Mouse (Mus musculus) spleen, postnatal 14 days (tissue): ENCODE measurements around the gene Gabbr2.

Experiments used
- DNase-seq, 2 experiments: peaks; one replicate each; pipeline ENCODE4 v3.0.0; 2021 to 2022; ENCODE audit warnings: low spot score in 2 of 2

Gabbr2 gene

DNA sequence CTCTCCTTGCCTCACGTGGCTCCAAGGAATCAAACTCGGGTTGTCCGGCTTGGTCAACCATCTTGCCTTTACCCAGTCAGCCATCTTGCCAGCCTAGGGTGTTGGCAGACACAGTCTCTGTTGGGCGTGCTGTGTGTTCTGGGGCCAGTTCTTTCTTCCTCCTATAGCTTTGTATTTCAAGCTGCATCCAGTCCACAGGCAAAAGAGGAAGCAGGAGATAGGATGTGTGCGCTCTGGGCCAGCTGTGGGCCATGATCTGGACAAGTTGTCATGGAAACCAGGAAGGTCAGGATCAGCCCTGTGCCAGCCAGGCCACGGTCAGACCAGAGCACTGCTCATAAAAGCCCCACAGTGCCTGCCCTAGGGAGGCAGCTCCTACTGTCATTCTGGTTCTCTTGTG, 74.9 kb downstream of the Gabbr2 start:
- no peak for DNase-seq

DNA sequence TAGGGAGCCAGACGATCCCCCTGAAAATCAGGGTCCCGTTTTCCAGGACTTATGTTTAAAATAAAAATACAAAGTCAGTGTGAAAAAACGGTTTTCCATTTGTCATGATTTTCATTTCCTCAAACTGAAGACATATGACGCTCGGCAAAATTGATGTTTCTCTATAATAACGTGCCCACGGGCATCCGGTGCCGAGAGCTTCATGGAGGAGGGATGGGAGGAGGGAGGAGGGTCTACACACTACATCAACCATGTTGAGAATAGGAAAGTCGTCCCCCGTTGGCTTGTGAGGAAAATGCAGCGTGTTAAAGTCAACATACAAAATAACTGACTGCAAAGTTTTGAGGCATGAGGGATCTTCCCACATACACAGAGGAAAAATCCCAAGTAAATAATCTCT, 75.7 kb downstream of the Gabbr2 start:
- DNase-seq: no peak

DNA sequence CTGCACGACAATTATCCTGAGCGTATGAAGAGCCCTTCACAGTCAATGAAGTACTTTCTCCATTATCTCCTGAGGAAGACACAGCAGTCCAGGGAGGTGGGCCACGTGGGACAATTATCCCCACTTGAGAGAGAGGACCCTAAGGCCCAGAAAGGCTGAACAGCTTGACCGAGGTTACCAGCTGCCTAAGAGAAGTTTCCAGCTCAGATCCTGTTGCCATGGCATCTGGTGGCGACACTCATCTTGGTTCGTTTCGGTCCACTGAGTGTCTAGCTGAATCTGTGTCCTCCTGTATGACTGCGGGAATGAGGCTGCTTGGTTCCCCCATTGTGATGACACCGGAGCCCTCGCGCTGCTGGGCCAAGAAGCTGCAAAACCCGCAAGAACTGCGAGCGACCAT, 76.2 kb downstream of the Gabbr2 start:
- no peak for DNase-seq

DNA sequence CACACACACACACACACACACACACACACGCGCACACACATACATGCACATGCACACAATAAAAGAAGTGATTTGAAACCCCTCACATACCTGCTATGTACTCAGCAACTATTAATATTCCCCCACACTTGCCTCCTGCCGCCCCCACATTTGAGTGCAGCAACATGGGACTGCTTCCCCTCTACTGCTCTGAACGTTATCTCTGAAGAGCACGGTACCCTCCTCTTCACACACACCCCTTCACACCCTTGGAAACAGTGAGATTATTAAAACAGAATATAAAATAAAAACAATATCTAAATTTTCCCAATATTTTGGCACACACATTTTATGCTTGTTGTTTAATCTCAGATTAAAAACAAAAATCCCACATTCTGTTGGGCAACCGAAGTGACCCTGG, 77.1 kb downstream of the Gabbr2 start:
- DNase-seq: no peak

DNA sequence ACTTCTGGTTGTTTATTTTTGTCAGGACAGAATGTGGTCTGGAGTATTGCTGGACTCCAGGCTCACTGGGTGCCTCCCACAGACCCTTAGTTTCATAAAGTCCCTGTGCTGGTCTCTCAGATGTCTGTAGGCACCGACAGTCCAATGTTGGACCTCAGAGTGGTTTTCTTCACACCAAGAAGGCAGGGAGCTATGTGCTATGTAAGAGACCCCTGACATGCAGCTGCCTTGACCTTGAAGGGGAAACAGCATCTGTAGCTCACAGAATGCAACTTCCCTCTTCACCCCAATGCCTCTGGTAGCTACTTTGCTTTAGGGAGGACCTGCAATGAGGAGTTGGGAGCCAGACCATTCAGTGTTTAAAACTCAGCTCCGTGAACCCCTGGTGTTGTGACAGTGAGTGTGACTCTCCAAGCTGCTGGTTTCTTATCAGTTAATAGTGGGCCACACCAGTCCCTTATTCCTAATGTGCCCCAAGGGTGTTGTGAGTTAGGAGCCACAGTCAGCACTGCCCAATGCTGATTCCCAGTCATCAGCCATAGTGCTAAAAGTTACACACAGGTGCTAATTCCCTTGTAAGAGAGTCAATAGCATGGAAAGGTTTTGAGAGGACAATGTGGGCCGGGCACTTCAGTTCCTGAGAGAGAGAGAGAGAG, 85.5 kb downstream of the Gabbr2 start:
- no peak for DNase-seq

DNA sequence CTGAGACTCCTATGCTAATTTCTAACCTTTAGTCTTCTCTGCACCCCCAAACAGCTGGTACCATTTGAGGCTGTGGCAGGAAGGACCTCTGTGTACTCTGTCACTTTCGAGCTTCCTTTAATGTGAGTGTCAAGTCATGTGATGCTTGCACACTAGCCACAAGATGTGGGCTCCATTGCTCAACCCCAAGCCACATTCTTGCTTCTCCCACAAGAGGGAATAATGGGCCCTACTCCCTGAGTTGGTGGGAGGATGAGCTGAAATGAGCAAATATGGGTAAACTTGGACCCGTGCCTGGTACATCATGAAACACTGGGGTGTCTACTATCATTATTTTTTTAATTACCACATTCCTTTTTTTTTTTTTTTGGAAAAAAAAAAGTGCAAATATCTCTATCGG, 86.5 kb downstream of the Gabbr2 start:
- no peak for DNase-seq

DNA sequence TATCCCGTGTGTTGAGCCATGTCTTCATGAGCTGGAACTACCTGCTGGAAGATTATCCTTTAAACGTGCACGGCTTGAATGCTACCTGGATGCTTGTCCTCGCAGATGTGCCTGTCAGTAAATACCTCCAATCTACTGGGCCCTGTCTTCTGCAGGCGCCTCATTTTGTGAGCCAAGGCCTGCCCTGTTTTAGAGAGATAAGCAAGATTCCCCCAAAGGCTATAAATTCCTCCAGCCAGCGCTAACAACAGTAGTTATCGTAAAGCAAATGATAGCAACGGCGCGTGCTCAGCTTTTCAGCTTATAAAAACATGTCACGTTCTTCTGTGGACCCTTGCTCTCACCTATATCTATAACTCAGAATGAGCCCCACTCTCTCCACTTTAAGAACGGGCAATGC, 87.5 kb downstream of the Gabbr2 start:
- no peak for DNase-seq

DNA sequence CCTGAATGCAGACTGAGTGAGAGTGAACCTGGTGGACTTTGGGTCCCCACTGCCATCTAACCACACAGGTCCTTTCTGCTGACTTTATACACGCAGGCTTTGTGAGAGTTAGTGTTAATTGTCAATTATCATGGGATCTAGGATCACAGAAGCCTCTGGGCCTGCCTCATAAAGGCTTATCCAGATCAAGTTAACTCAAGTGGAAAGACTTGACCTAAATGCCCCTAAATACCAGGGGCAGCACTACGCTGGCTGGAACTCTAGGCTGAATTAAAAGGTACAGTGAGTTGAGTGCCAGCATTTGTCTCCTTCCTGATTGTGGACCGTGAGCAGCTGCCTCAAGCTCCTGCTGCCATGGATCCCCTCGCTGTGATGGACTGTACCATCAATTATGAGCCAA, 93.1 kb downstream of the Gabbr2 start:
- DNase-seq: no peak

DNA sequence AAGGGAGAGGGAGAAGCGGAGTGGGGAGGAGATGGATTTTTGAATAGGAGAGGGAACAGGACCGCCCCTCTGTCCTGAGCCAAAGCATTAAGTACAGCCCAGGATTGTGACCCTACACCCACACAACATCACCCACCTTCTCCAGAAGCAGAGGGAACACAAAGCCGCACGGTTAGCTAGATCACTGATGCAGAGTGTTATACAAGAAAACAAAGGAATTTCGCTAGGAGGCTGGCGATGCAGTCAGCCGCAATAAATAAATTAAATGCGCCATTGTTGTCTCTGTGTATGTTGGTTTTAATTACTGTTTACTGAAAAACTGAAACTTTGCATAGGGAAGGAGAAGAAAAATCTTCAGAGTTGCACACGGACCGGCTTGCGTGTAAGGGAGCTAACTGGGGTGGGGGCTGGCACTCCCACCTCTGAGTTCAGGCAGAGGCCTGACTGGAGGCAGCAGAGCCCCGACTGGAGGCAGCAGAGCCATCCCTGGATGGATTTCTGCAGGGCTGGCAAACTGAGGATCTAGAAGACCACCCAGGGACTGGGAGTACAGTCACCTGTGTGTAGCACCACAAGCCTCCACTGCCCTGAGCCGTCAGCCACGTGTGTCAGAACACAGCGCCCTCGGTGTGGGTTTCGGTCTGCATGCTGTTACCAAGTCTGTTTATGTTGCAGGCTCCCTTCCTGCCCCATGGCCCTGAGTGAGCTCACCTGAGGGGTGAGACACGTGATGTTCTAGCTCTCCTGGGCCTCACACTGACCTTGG, 93.9 kb downstream of the Gabbr2 start:
- no peak for DNase-seq

DNA sequence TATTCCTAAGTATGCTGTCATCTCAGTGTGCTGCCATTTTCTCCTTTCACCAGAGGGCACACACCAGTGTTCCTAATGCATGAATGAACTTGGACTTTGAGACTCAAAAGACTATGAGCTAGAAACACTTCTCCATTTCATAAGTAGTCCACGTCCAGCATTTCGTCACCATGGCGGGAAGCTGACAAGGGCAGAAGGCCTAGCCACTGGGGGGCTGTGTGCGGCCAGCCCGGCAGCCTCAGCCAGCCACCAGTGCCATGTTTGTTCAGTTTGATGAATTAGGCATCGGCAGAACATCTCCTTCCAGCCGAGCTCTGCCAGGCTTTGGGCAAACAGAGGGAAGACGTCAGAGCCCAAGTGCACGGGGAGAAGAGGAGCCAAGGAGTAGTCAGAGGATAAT, 97.5 kb downstream of the Gabbr2 start:
- no peak for DNase-seq

DNA sequence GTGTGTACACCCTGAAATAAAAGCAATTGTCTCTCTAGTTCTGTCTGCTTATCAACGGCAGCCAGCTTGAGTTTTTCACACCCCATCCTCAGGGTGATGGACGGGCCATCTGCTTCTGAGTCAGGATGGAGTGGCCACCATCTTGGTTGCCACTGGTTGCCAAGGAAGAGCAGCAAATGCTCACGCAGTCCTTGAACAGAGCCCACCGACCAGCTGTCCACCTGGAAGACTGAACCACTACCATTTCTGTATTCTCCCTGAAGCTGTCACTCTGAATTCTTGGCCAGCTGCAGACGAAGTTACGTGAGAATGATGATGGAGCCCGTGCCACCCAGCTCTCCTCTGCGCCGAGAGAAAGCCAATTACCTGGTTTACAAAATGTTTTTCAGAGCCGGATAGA, 102.5 kb downstream of the Gabbr2 start:
- DNase-seq: no peak

DNA sequence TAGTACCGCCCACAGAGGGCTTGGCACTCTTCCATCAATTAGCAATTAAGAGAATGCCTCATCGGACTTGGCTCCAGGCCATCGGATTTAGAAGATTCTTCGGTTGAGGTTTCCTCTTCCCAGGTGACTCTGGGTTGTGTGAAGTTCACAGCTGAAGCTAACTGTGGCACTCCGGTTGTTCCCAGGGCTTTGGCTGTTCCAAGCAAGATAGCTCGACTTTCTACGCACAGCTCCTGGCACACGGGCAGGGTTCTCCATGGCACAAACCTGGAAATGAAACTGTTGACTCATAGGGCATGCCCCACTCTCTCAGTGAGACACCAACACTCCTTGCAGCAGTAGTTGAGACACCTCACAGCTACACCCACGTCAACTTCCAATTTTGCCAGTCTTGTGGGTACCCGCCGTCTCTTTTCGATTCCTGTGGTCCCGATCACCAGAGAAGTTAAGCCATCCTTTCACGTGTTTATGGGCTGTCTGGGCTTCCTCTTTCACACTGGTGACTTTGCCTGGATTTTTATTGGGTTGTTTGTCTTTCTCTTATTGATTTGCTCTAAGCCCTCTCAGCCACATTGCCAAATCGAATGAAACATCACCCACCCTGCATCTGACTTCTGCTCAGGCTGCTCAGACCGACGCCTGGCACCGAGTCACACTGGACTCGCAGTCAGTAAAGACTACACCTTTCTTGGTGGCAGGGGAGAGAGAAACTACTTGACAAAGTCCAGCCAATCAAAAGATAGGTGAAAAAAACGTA, 105.9 kb downstream of the Gabbr2 start:
- DNase-seq: no peak

DNA sequence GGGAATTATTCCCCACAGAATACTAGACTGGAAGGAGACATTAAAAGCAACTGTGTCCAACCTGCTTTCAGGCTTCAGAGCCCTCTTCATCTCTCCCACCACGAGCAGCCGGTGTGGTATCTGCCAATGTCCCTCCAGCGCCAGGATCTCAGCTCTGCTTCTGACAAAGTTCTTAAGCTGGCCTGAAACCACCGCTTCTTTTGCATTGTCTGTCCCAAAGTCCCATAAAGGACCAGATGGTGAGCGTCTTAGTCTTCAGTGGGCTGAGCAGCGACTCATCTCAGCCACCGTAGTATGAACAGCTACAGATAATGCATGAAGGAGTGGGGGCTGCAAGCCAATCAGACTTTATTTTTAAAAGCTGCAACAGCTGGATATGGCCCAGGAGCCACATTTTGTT, 107.5 kb downstream of the Gabbr2 start:
- no peak for DNase-seq

DNA sequence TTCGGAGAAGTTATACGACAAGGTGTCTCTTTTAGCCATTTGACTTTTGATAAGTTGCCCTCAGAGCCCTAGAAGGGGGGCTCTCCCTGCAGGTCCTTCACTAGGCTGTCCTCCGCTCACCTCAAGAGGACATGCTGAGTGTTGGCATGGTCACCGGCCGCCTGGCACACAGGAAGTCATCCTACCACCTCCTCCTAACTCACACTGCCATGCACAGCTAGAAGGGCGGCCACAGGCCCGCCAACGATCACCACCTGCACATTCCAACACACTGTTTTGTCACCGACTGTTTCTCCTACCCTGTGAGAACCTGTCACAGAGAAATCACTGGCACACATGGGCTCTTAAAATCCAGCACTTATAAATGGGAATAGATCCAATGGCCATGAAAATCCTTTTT, 108.1 kb downstream of the Gabbr2 start:
- no peak for DNase-seq

DNA sequence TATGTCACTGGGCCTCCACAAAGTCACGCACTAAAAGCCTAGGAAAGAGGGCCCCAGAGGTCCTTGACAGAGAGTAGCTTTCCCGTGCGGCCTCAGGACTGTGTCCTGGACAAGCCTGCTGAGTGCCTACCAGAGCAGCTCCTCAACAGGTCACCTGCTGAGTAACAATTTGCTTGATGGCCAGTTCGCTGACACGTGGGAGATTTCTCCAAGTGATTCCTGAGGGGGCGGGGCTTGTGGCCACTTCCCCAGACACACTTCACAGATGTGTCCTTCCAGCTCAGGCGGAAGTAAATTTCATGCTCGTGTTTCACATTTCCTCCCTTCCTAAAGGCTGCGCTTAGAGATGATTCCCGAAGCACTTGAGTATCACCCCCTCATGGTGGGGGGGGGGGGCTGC, 108.6 kb downstream of the Gabbr2 start:
- DNase-seq: no peak

DNA sequence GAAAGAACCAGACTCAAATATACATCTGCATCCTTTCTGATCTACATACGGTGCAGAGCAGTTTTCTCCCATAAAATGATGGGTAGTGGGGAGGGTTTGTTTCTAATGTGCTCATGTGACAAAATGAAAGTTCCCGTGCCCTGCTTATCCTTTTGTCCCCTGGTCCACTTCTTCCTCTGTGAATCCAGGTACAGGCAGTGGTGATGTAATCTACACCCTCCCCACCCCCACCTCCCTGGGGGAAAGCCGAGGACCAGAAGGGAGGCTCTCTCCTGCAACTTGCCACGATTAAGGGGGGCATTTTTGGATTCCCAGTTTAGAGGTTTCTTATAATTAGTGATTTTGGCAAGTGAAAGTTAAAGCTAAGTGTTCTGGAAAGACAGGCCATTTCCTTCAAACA, 110.4 kb downstream of the Gabbr2 start:
- no peak for DNase-seq

DNA sequence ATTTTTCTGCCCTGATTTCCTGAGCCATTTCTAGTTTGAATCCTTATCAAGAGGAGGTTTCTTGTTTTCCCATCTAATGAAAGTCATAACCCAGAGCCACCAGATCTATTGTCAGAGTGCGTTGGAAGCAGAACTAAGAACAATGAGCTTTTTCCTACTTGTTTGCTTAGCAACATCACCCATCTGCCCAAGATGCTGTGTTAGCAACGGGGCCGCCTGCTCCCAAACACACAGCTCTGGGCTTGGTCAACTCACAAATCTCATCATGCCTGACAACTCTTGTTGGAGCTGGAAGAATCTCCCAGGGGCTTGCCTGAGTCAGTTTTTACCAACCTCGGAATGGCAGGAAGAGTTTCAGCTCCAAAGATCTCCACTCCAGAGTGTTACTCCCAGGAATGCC, 111.7 kb downstream of the Gabbr2 start:
- DNase-seq: no peak

DNA sequence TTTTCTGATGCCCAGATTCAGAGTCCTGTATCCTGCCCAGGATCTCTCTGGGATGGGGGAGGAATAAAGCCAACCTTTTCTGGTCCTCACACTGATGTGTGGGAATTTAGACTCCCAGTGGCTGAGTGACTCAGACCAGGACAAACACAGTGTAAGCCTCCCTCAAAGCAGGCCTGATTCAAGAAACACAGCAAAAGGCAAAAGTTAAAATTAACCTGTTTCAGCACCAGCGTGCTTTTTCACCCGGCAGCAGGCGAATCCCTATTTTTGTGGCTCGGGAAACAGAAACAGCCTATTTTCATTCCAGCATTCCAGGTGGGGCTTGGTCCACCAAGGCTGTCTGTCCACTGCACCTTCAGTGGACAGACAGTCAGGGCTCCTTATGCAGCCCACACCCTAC, 118.9 kb downstream of the Gabbr2 start:
- DNase-seq: no peak

DNA sequence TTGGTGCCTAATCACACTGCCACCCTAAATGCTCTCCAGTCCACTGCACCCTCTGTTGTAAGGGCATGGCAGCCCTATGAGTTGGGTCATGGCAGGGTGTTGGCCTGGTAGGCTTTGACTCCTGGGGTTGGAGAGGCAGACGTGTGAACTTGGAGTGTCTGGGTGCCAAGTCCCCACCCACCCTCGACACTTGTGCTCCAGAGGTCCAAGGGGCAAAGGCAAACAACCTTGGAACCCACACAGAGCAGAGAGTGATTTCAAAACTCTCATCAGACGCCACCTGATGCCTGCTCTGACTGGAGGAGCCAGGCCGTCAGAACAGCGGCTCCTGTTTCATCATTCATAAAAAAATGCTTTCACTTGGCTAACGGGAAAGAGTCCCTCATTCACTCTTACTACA, 121.5 kb downstream of the Gabbr2 start:
- DNase-seq: no peak

DNA sequence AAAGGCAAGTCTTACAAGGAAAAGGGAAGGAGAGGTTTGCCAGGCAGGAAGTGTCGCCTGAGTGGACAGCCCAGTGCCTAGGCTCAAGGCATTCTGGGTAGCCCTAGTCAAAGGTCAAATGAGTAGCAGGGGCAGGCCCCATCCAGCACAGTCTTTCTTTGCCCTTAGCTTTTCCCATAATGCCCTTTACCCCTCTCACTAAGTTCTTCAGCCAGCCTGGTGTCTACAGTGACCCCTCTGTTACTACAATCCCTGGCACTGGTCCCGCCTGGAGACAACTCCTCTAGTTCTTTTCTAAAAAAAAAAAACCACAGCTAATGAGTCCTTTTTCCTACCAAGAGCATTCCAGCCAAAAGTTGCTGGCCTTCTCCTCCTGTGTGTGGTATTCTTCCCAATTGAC, 122.3 kb downstream of the Gabbr2 start:
- DNase-seq: no peak

DNA sequence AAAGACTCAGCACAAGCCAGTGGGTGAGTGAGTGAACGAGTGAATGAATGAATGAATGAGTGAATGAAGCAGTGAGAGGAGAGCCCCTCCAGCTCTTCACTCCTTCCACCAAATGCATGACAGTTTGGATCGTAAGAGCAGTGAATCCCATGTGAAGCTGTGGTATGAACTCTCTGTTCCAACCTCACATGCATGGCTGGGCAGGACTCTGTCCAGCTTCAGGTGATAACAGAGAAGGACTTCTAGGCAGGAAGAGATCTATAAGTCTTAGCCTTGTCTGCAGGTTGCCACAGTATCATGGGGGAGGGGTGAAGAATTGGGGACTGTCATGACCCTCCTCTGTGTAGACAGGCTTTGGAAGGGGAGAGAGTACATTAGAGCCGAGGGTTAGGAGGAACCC, 122.8 kb downstream of the Gabbr2 start:
- DNase-seq: no peak

DNA sequence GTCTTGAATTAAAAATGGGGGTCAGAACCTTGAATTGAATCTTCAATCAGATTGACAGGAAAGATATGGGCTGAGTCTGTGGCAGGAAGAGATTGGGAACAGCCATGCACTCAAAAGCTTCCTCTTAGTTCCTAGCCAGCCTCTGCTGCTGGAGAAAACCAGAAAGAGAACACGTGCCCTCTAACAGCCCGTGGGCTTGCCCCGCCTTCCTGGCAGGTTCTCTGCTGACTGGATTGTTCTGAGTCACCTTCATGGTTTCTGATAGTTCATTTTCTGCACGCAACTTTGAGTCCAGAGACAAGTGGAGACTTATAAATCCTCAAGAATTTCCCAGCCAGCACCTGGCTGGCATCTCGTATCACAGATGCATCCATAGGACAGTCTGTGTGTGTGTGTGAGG, 123.5 kb downstream of the Gabbr2 start:
- no peak for DNase-seq

DNA sequence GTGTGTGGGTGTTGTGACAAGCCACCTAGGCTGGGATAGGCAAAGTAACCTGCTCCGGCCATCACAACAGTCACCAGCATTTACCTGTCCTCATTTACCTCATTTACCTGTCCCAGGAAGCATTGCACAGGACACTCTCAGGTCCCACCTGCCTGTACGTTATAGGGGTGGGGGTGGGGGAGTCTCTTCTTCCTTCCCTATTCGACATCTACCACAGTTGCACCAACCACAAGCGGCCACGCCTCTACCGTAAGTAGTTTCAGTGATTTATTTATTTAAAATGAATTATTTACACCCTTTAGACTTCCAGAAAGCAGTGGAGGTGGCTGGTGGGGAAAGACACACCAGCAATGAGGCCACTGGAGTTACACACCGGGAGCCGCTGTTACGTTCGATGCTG, 123.9 kb downstream of the Gabbr2 start:
- no peak for DNase-seq
